Mouse (Mus musculus): Measurements from ENCODE around the gene Ecm1. TPM values are rescaled to one million over a fixed set of nuclear protein-coding genes. Genes with fewer than 3 reads are reported as not detected.
"Not testable (repeated sequence)": the region's sequence is repeated elsewhere in the genome, so short reads cannot be mapped to it uniquely, and the experiment has no call there.

Gene Ecm1
- polyA plus RNA-seq, 1 experiment from 2014 or later = 6.6 TPM

DNA sequence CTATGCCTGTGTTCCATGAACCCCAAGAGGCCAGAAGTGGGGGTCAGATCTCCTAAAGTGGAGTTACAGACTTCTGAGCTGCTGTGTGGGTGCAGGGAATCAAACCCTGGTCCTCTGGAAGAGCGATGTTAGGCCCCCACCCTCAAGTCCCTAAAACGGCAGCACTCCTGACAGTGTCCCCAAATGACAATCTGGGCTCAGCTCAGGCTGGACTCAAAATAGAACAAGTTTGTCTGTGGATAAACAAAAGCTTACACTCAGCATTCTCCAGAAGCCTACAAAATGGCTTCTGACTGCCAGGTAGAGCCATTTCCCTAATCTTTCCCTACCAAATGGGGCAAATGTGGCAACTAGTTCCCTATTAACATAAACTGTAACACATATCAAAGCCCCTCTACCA lies 38.3 kb downstream of the Ecm1 start:
- Histone ChIP-seq H3K27ac (peak overlapping the region; percentile 84; the same call in 1 of the 2 replicates), H3K9ac (no peak overlapping the region), H3K4me2 (no peak overlapping the region), H3K9me3 (no peaks in the 10 kb centered on the region), H3K4me1 (peaks cover 26% of the 10 kb centered on the region), H3K36me3 (no peaks in the 10 kb centered on the region), H3K27me3 (no peaks in the 10 kb centered on the region), H3K4me3 (no peak overlapping the region)
- no peak for ATAC-seq (ENCODE audit: insufficient number of reproducible peaks, insufficient read depth, low FRiP score, low TSS enrichment, low read depth)
- WGBS = 72% methylated on average over 2 of the region's 2 CpGs

DNA sequence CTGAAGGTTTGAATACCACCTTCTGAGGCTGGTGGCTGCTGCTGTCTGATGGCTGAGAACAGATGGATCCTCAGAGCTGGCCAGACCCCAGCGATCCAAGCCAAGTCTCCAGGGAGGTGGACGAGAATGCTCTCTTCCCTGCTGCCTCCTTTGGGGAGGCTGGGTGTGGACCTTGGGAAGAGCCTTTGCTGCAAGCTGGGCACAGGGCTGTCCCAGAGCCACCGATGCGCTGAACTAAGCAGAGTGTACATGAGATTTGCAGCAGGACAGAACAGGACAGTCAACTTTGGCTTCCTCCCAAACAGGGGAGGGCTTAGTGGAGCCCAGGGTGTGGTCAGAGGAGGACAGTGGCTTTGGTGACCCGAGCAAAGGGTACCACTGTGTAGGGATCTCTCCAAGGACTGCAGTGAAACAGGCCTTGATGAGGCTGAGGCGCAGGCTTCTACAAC lies 39.1 kb downstream of the Ecm1 start:
- H3K36me3 ChIP-seq = no peaks in the 10 kb centered on the region
- no peaks in the 10 kb centered on the region for H3K9me3 ChIP-seq
- H3K27me3 ChIP-seq = no peaks in the 10 kb centered on the region
- peak overlapping the region; percentile 11; the same call in 1 of the 2 replicates for H3K9ac ChIP-seq
- H3K4me3 ChIP-seq = no peak overlapping the region
- 0 out of 2 replicates have a peak, but pooled peaks have one; percentile 12 for ATAC-seq (ENCODE audit: insufficient number of reproducible peaks, insufficient read depth, low FRiP score, low TSS enrichment, low read depth)
- no peak overlapping the region for H3K4me2 ChIP-seq
- H3K27ac ChIP-seq = no peak overlapping the region
- WGBS = 50% methylated on average over 6 of the region's 6 CpGs
- H3K4me1 ChIP-seq = peaks cover 35% of the 10 kb centered on the region

- Histone ChIP-seq H3K9ac (no peak overlapping the region), H3K27me3 (no peaks in the 10 kb centered on the region), H3K36me3 (no peaks in the 10 kb centered on the region), H3K4me3 (no peak overlapping the region), H3K9me3 (no peaks in the 10 kb centered on the region), H3K4me1 (peaks cover 35% of the 10 kb centered on the region), H3K27ac (no peak overlapping the region), H3K4me2 (no peak overlapping the region)
- no peak for ATAC-seq (ENCODE audit: insufficient number of reproducible peaks, insufficient read depth, low FRiP score, low TSS enrichment, low read depth)
- WGBS = 87% methylated on average over 4 of the region's 4 CpGs
These were observed 41.1 kb downstream of the Ecm1 start for GRCm38 (mm10) chr3:95698286-95698685.

DNA sequence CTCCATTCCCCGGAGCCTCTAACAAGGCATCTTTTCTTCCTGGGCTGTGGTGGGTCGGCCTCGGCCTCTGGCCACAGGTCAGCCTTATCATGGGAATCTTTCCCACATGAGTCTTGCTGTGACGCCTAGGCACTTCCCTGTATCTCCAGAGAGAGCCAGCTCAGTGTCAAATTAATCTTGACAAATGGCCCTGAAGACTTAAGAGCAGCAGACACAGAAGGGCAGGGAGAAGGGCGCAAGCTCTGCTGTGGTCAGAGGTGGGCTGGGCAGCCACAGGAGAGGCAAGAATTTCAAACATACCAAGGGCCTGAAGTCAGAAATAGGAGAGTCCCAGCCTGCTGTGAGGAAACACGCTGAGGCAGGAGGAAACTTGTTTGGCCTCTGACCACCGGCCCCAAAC lies 43.0 kb downstream of the Ecm1 start:
- 13% methylated on average over 7 of the region's 7 CpGs for WGBS
- ATAC-seq (ENCODE audit: insufficient number of reproducible peaks, insufficient read depth, low FRiP score, low TSS enrichment, low read depth) = no peak

GRCm38 (mm10) chr3:95695796-95696195 lies 43.6 kb downstream of the Ecm1 start:
- peaks cover 20% of the 10 kb centered on the region for H3K4me1 ChIP-seq
- H3K4me2 ChIP-seq = no peak overlapping the region
- 0 out of 2 replicates have a peak, but pooled peaks cover 5% of the 10 kb centered on the region for H3K36me3 ChIP-seq
- 0 out of 2 replicates have a peak overlapping the region, but pooled peaks have one; percentile 51 for H3K27ac ChIP-seq
- H3K4me3 ChIP-seq = no peak overlapping the region
- H3K27me3 ChIP-seq = no peaks in the 10 kb centered on the region
- WGBS = 18% methylated on average over 3 of the region's 3 CpGs
- H3K9me3 ChIP-seq = no peaks in the 10 kb centered on the region; the same call in 1 of the 2 replicates
- no peak overlapping the region for H3K9ac ChIP-seq
- no peak for ATAC-seq (ENCODE audit: insufficient number of reproducible peaks, insufficient read depth, low FRiP score, low TSS enrichment, low read depth)

More for the DNA sequence above, 43.0 kb downstream of the Ecm1 start:
- H3K4me1 ChIP-seq = peaks cover 24% of the 10 kb centered on the region
- H3K4me3 ChIP-seq = no peak overlapping the region
- no peak overlapping the region; the same call in 1 of the 2 replicates for H3K27ac ChIP-seq
- H3K9me3 ChIP-seq = no peaks in the 10 kb centered on the region; the same call in 1 of the 2 replicates
- 0 out of 2 replicates have a peak overlapping the region, but pooled peaks have one; percentile 6 for H3K9ac ChIP-seq
- 0 out of 2 replicates have a peak, but pooled peaks cover 3% of the 10 kb centered on the region for H3K36me3 ChIP-seq
- no peaks in the 10 kb centered on the region for H3K27me3 ChIP-seq
- no peak overlapping the region for H3K4me2 ChIP-seq

DNA sequence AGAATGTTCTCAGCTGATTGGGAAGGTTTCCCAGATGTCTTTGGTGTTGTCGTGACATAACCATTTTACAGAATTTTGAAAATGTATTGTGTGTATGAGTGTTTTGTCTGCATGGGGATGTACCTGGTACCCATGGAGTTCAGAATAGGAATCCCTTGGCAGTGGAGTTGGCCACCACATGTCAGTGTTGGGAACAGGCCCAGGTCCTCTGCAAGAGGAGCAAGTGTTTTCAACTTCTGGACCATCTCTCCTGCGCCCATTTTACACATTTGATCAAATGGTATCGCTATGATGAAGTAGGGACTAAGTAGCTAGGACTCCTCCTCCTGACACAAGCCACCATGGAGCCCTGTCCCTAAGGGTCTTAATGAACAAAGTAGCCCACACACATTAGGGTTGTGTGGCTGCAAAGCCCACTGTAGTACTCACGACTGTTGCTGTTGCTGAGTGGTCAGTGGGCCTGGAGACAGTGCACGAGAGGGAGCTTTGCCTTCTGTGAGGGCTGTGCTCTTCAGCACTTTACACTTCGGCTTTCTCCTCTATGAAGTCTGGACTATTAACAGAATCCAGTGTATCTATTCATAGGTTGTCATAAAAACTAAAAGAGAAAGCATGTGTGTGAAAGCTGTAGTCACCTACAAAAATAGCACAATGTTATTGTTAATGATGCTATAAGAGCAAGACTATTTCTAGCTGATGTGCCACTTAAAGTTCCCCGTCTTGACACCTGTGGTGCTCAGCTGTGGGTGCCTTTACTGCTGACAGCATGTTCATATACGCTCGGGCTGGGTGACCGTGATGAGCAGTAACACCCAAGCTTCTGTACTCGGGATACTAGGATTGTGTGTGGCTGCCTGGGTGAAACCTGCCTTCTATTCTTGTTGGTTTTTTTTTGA lies 44.3 kb downstream of the Ecm1 start:
- Histone ChIP-seq H3K9me3 (no peaks in the 10 kb centered on the region; the same call in 1 of the 2 replicates), H3K4me2 (no peak overlapping the region), H3K27me3 (no peaks in the 10 kb centered on the region), H3K27ac (0 out of 2 replicates have a peak overlapping the region, but pooled peaks have one; percentile 51), H3K9ac (no peak overlapping the region), H3K4me3 (no peak overlapping the region), H3K4me1 (peaks cover 20% of the 10 kb centered on the region), H3K36me3 (0 out of 2 replicates have a peak, but pooled peaks cover 5% of the 10 kb centered on the region)
- no peak for ATAC-seq (ENCODE audit: insufficient number of reproducible peaks, insufficient read depth, low FRiP score, low TSS enrichment, low read depth)
- 82% methylated on average over 11 of the region's 11 CpGs for WGBS

DNA sequence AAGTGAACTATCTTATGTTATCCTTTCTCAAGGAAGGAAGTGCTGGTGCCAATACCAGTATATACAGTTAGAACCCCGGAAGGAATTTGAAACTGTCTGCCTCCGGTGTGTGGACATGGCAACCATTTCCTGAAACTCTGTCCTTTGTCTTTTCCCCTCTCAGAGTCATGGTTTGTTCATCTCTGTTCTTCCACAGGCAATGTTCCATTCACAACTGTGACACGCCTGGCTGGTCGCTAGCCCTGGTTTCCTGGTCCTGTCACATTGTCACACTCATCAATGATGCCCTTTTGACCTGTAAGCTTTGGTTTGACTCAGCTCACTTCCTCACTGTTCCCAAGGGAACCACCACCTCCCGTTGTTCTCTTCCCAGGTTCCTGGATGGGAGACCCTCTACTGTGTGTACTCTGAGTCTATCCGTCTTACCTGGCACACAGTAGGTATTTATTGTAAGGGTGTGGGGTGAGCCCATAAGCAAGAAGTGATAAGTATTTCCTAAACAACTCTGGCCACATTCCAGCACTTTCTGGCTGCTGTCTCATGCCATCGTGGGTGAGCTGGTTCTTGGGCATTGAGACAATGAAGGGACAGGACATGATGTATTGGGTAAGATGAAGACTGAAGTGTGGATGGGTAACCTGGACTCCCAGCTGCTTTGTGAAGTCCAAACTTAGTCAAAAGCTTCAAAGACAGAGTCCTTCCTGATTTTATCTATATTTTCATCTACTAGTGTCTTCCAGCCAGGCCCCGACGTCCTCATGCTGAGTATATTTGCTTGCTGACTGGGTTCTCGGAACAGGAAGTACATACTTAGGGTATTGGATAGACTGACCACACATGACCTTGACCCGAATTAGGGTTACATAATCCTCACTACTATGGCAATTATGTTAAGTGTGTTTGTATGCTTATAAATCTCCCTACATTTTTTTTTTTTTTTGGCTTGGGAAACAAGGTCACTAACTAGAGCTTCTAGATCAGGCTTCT lies 45.3 kb downstream of the Ecm1 start:
- no peak for ATAC-seq (ENCODE audit: insufficient number of reproducible peaks, insufficient read depth, low FRiP score, low TSS enrichment, low read depth)
- WGBS = 55% methylated on average over 11 of the region's 11 CpGs
- Histone ChIP-seq H3K36me3 (0 out of 2 replicates have a peak, but pooled peaks cover 5% of the 10 kb centered on the region), H3K4me3 (no peak overlapping the region), H3K27ac (no peak overlapping the region), H3K9ac (no peak overlapping the region), H3K4me1 (peaks cover 29% of the 10 kb centered on the region), H3K9me3 (no peaks in the 10 kb centered on the region; the same call in 1 of the 2 replicates), H3K27me3 (no peaks in the 10 kb centered on the region), H3K4me2 (no peak overlapping the region)

GRCm38 (mm10) chr3:95692677-95693076 lies 46.7 kb downstream of the Ecm1 start:
- no peak overlapping the region for H3K4me3 ChIP-seq
- no peak overlapping the region for H3K4me2 ChIP-seq
- no peaks in the 10 kb centered on the region for H3K27me3 ChIP-seq
- ATAC-seq (ENCODE audit: insufficient number of reproducible peaks, insufficient read depth, low FRiP score, low TSS enrichment, low read depth) = no peak
- H3K9ac ChIP-seq = no peak overlapping the region
- 0 out of 2 replicates have a peak, but pooled peaks cover 5% of the 10 kb centered on the region for H3K36me3 ChIP-seq
- H3K9me3 ChIP-seq = no peaks in the 10 kb centered on the region; the same call in 1 of the 2 replicates
- 71% methylated on average over 6 of the region's 6 CpGs for WGBS
- no peak overlapping the region for H3K27ac ChIP-seq
- H3K4me1 ChIP-seq = peaks cover 44% of the 10 kb centered on the region

GRCm38 (mm10) chr3:95690552-95690951 lies 48.8 kb downstream of the Ecm1 start:
- not testable (repeated sequence) for ATAC-seq (ENCODE audit: insufficient number of reproducible peaks, insufficient read depth, low FRiP score, low TSS enrichment, low read depth)

GRCm38 (mm10) chr3:95689940-95690339 lies 49.4 kb downstream of the Ecm1 start:
- H3K4me2 ChIP-seq = no peak overlapping the region; the same call in 1 of the 2 replicates
- H3K9ac ChIP-seq = no peak overlapping the region
- no peak for ATAC-seq (ENCODE audit: insufficient number of reproducible peaks, insufficient read depth, low FRiP score, low TSS enrichment, low read depth)
- H3K27me3 ChIP-seq = no peaks in the 10 kb centered on the region
- H3K4me3 ChIP-seq = no peak overlapping the region
- H3K27ac ChIP-seq = peak overlapping the region; percentile 23
- H3K9me3 ChIP-seq = no peaks in the 10 kb centered on the region; the same call in 1 of the 2 replicates
- H3K36me3 ChIP-seq = 0 out of 2 replicates have a peak, but pooled peaks cover 5% of the 10 kb centered on the region
- WGBS = 31% methylated on average over 2 of the region's 2 CpGs
- peaks cover 46% of the 10 kb centered on the region for H3K4me1 ChIP-seq

More at GRCm38 (mm10) chr3:95690552-95690951, 48.8 kb downstream of the Ecm1 start:
- H3K4me3 ChIP-seq, H3K27me3 ChIP-seq, H3K36me3 ChIP-seq, H3K9ac ChIP-seq, H3K4me2 ChIP-seq, H3K9me3 ChIP-seq, H3K27ac ChIP-seq: not testable (repeated sequence)
- H3K4me1 ChIP-seq = peaks cover 49% of the 10 kb centered on the region
- WGBS = 92% methylated on average over 2 of the region's 2 CpGs

All from embryonic facial prominence, embryonic 13.5 days (tissue).